Mouse (Mus musculus): ENCODE results near the gene Mlh1. TPM values are rescaled to one million over a fixed set of nuclear protein-coding genes. Genes with fewer than 3 reads are reported as not detected.

Gene Mlh1
- polyA plus RNA-seq, 1 experiment from 2014 or later, result 35.1 TPM

GRCm38 (mm10) chr9:111298606-111299005, 27.0 kb upstream of the Mlh1 start:
- no peak overlapping the region for H3K27ac ChIP-seq
- 77% methylated on average over 2 of the region's 2 CpGs for WGBS

GRCm38 (mm10) chr9:111296433-111296832, 24.8 kb upstream of the Mlh1 start:
- H3K36me3 ChIP-seq (ENCODE audit: poor library complexity, severe bottlenecking), result no peaks in the 10 kb centered on the region
- H3K4me3 ChIP-seq, result no peak overlapping the region
- H3K27me3 ChIP-seq, result no peaks in the 10 kb centered on the region
- H3K9me3 ChIP-seq (replicated peaks), result no peaks in the 10 kb centered on the region
- no peak overlapping the region for H3K27ac ChIP-seq
- ATAC-seq, result no peak
- H3K4me2 ChIP-seq, result no peak overlapping the region
- H3K9ac ChIP-seq, result no peak overlapping the region
- H3K4me1 ChIP-seq, result no peaks in the 10 kb centered on the region
- 69% methylated on average over 7 of the region's 7 CpGs for WGBS

More at GRCm38 (mm10) chr9:111298606-111299005, 27.0 kb upstream of the Mlh1 start:
- no peak for ATAC-seq
- Histone ChIP-seq H3K4me2 (no peak overlapping the region), H3K36me3 (ENCODE audit: poor library complexity, severe bottlenecking) (no peaks in the 10 kb centered on the region), H3K4me3 (no peak overlapping the region), H3K9ac (no peak overlapping the region), H3K9me3 (replicated peaks) (no peaks in the 10 kb centered on the region), H3K27me3 (no peaks in the 10 kb centered on the region), H3K4me1 (no peaks in the 10 kb centered on the region)

- WGBS, result 62% methylated on average over 2 of the region's 2 CpGs
- Histone ChIP-seq H3K9me3 (replicated peaks) (no peaks in the 10 kb centered on the region), H3K4me1 (no peaks in the 10 kb centered on the region), H3K36me3 (ENCODE audit: poor library complexity, severe bottlenecking) (no peaks in the 10 kb centered on the region), H3K4me2 (no peak overlapping the region), H3K4me3 (no peak overlapping the region), H3K27me3 (no peaks in the 10 kb centered on the region), H3K27ac (no peak overlapping the region), H3K9ac (no peak overlapping the region)
- no peak for ATAC-seq
Measured at GRCm38 (mm10) chr9:111295323-111295722, 23.7 kb upstream of the Mlh1 start.

- Histone ChIP-seq H3K27me3 (no peaks in the 10 kb centered on the region), H3K27ac (no peak overlapping the region), H3K4me3 (no peak overlapping the region), H3K9me3 (replicated peaks) (no peaks in the 10 kb centered on the region), H3K4me2 (no peak overlapping the region), H3K4me1 (peaks cover 2% of the 10 kb centered on the region; the same call in 1 of the 2 replicates), H3K9ac (no peak overlapping the region), H3K36me3 (ENCODE audit: poor library complexity, severe bottlenecking) (no peaks in the 10 kb centered on the region)
- WGBS, result 95% methylated on average over 6 of the region's 6 CpGs
- ATAC-seq, result no peak
Measured at GRCm38 (mm10) chr9:111294911-111295310, 23.3 kb upstream of the Mlh1 start.

GRCm38 (mm10) chr9:111293234-111293633, 21.6 kb upstream of the Mlh1 start:
- H3K9ac ChIP-seq, result no peak overlapping the region
- no peak overlapping the region for H3K4me2 ChIP-seq
- no peak for ATAC-seq
- H3K27ac ChIP-seq, result no peak overlapping the region
- no peaks in the 10 kb centered on the region for H3K36me3 ChIP-seq (ENCODE audit: poor library complexity, severe bottlenecking)
- no peaks in the 10 kb centered on the region for H3K27me3 ChIP-seq
- WGBS, result 88% methylated on average over 4 of the region's 4 CpGs
- H3K9me3 ChIP-seq (replicated peaks), result no peaks in the 10 kb centered on the region
- H3K4me1 ChIP-seq, result peaks cover 7% of the 10 kb centered on the region; the same call in 1 of the 2 replicates
- no peak overlapping the region for H3K4me3 ChIP-seq

- Histone ChIP-seq H3K4me1 (peaks cover 9% of the 10 kb centered on the region), H3K27ac (no peak overlapping the region), H3K27me3 (no peaks in the 10 kb centered on the region), H3K4me3 (no peak overlapping the region), H3K4me2 (no peak overlapping the region), H3K9me3 (replicated peaks) (no peaks in the 10 kb centered on the region), H3K9ac (no peak overlapping the region), H3K36me3 (ENCODE audit: poor library complexity, severe bottlenecking) (no peaks in the 10 kb centered on the region)
- 73% methylated on average over 11 of the region's 11 CpGs for WGBS
- no peak for ATAC-seq
Measured at GRCm38 (mm10) chr9:111290539-111291100, 19.0 kb upstream of the Mlh1 start.

- 18% methylated on average over 21 of the region's 21 CpGs for WGBS
- Histone ChIP-seq H3K4me2 (peak overlapping the region; percentile 25), H3K9me3 (replicated peaks) (no peaks in the 10 kb centered on the region), H3K4me1 (peaks cover 12% of the 10 kb centered on the region), H3K4me3 (no peak overlapping the region), H3K9ac (no peak overlapping the region), H3K36me3 (ENCODE audit: poor library complexity, severe bottlenecking) (no peaks in the 10 kb centered on the region), H3K27ac (no peak overlapping the region), H3K27me3 (no peaks in the 10 kb centered on the region)
- ATAC-seq, result peak; percentile 77
Measured at GRCm38 (mm10) chr9:111289832-111290339, 18.3 kb upstream of the Mlh1 start.

GRCm38 (mm10) chr9:111289294-111289831, 17.8 kb upstream of the Mlh1 start:
- H3K4me2 ChIP-seq, result 0 out of 2 replicates have a peak overlapping the region, but pooled peaks have one; percentile 24
- H3K4me1 ChIP-seq, result peaks cover 12% of the 10 kb centered on the region
- WGBS, result 57% methylated on average over 9 of the region's 9 CpGs
- no peak overlapping the region for H3K4me3 ChIP-seq
- H3K27me3 ChIP-seq, result no peaks in the 10 kb centered on the region
- no peaks in the 10 kb centered on the region for H3K36me3 ChIP-seq (ENCODE audit: poor library complexity, severe bottlenecking)
- H3K27ac ChIP-seq, result no peak overlapping the region
- no peak; the same call in 1 of the 2 replicates for ATAC-seq
- no peaks in the 10 kb centered on the region for H3K9me3 ChIP-seq (replicated peaks)
- no peak overlapping the region for H3K9ac ChIP-seq

GRCm38 (mm10) chr9:111287956-111288355, 16.4 kb upstream of the Mlh1 start:
- Histone ChIP-seq H3K36me3 (ENCODE audit: poor library complexity, severe bottlenecking) (no peaks in the 10 kb centered on the region), H3K9ac (no peak overlapping the region), H3K4me1 (peaks cover 12% of the 10 kb centered on the region), H3K27ac (no peak overlapping the region), H3K9me3 (replicated peaks) (no peaks in the 10 kb centered on the region), H3K4me3 (no peak overlapping the region), H3K4me2 (no peak overlapping the region), H3K27me3 (no peaks in the 10 kb centered on the region)
- 92% methylated on average over 4 of the region's 4 CpGs for WGBS
- no peak for ATAC-seq

- Histone ChIP-seq H3K9me3 (replicated peaks) (no peaks in the 10 kb centered on the region), H3K4me1 (peaks cover 12% of the 10 kb centered on the region), H3K27me3 (no peaks in the 10 kb centered on the region), H3K4me2 (no peak overlapping the region), H3K9ac (no peak overlapping the region), H3K27ac (no peak overlapping the region), H3K4me3 (no peak overlapping the region), H3K36me3 (ENCODE audit: poor library complexity, severe bottlenecking) (no peaks in the 10 kb centered on the region)
- 76% methylated on average over 2 of the region's 2 CpGs for WGBS
- ATAC-seq, result no peak
Measured at GRCm38 (mm10) chr9:111286468-111286867, 14.9 kb upstream of the Mlh1 start.

GRCm38 (mm10) chr9:111285676-111286075, 14.1 kb upstream of the Mlh1 start:
- 17% methylated on average over 5 of the region's 5 CpGs for WGBS
- Histone ChIP-seq H3K27me3 (no peaks in the 10 kb centered on the region), H3K4me1 (peaks cover 12% of the 10 kb centered on the region), H3K36me3 (ENCODE audit: poor library complexity, severe bottlenecking) (no peaks in the 10 kb centered on the region), H3K9me3 (replicated peaks) (no peaks in the 10 kb centered on the region), H3K4me3 (no peak overlapping the region), H3K4me2 (no peak overlapping the region), H3K9ac (no peak overlapping the region), H3K27ac (0 out of 2 replicates have a peak overlapping the region, but pooled peaks have one; percentile 44)
- no peak for ATAC-seq

GRCm38 (mm10) chr9:111285061-111285460, 13.5 kb upstream of the Mlh1 start:
- Histone ChIP-seq H3K4me2 (no peak overlapping the region), H3K4me3 (no peak overlapping the region), H3K4me1 (peaks cover 12% of the 10 kb centered on the region), H3K27me3 (no peaks in the 10 kb centered on the region), H3K36me3 (ENCODE audit: poor library complexity, severe bottlenecking) (no peaks in the 10 kb centered on the region), H3K27ac (peak overlapping the region; percentile 51), H3K9ac (no peak overlapping the region), H3K9me3 (replicated peaks) (no peaks in the 10 kb centered on the region)
- ATAC-seq, result no peak
- WGBS, result 33% methylated on average over 3 of the region's 3 CpGs
